Mouse (Mus musculus): ENCODE results near the gene Fam207a. TPM values are rescaled to one million over a fixed set of nuclear protein-coding genes. Genes with fewer than 3 reads are reported as not detected.

Gene Fam207a
- total and polyA plus RNA-seq, 3 experiments, result 70.6 to 74.0 TPM; not detected in 1

GRCm38 (mm10) chr10:77448209-77448608, 67.4 kb downstream of the Fam207a start:
- TF ChIP-seq ZC3H11A (IDR thresholded peaks at IDR 0.05; ENCODE audit: low read depth, low read length) (no peak), POLR2A (IDR thresholded peaks at IDR 0.05; ENCODE audit: control insufficient read depth in 1 of 2, insufficient read depth in 1 of 2, low read depth in 1 of 2, low read length in 2 of 2, poor library complexity in 1 of 2) (no peak), POLR2AphosphoS2 (IDR thresholded peaks at IDR 0.05; ENCODE audit: low read length) (no peak), ZNF384 (IDR thresholded peaks at IDR 0.05; ENCODE audit: low read depth, low read length) (no peak), RCOR1 (IDR thresholded peaks at IDR 0.05; ENCODE audit: low read depth, low read length) (no peak), BHLHE40 (IDR thresholded peaks at IDR 0.05; ENCODE audit: borderline replicate concordance, low read depth, low read length) (no peak), EP300 (IDR thresholded peaks at IDR 0.05; ENCODE audit: low read depth in 1 of 2, low read length in 2 of 2) (no peak), CTCF (IDR thresholded peaks at IDR 0.05 in 2 of 3, conservative IDR thresholded peaks at IDR 0.05 in 1 of 3; ENCODE audit: control insufficient read depth in 1 of 3, insufficient read depth in 1 of 3, low read depth in 2 of 3, low read length in 3 of 3, poor library complexity in 1 of 3, severe bottlenecking in 1 of 3) (no peak), CHD2 (IDR thresholded peaks at IDR 0.05; ENCODE audit: low read length) (no peak)
- no peaks in the 10 kb centered on the region for H3K79me2 ChIP-seq (ENCODE audit: control insufficient read depth, insufficient read depth, low read length, poor library complexity)
- H3K9ac ChIP-seq (ENCODE audit: control insufficient read depth, low read depth, low read length, poor library complexity, severe bottlenecking), result no peak overlapping the region
- DNase-seq (ENCODE audit: low read depth, low spot score), result no peak
- H3K27ac ChIP-seq (ENCODE audit: control insufficient read depth, low read depth, low read length), result no peak overlapping the region
- no peaks in the 10 kb centered on the region for H3K36me3 ChIP-seq (ENCODE audit: control insufficient read depth in 1 of 2, insufficient read depth in 2 of 2, low read length in 2 of 2)
- H3K4me3 ChIP-seq (ENCODE audit: control insufficient read depth in 1 of 2, insufficient read depth in 1 of 2, low read depth in 2 of 2, low read length in 2 of 2), result no peak overlapping the region
- no peaks in the 10 kb centered on the region for H3K9me3 ChIP-seq (replicated peaks; ENCODE audit: insufficient read depth, low read length)
- H3K4me1 ChIP-seq (ENCODE audit: control insufficient read depth in 1 of 2, insufficient read depth in 2 of 2, low read length in 2 of 2), result 0 out of 4 replicates have a peak, but pooled peaks cover 0 to 3% of the 10 kb centered on the region in 2 experiments
- H3K27me3 ChIP-seq (ENCODE audit: control insufficient read depth in 1 of 2, insufficient read depth in 2 of 2, low read length in 2 of 2), result peaks cover 8 to 16% of the 10 kb centered on the region in 2 experiments

- H3K79me2 ChIP-seq (ENCODE audit: control insufficient read depth, insufficient read depth, low read length, poor library complexity), result no peaks in the 10 kb centered on the region
- no peaks in the 10 kb centered on the region for H3K9me3 ChIP-seq (replicated peaks; ENCODE audit: insufficient read depth, low read length)
- H3K4me1 ChIP-seq (ENCODE audit: control insufficient read depth in 1 of 2, insufficient read depth in 2 of 2, low read length in 2 of 2), result 0 out of 4 replicates have a peak, but pooled peaks cover 0 to 3% of the 10 kb centered on the region in 2 experiments
- no peak overlapping the region for H3K27ac ChIP-seq (ENCODE audit: control insufficient read depth, low read depth, low read length)
- H3K4me3 ChIP-seq (ENCODE audit: control insufficient read depth in 1 of 2, insufficient read depth in 1 of 2, low read depth in 2 of 2, low read length in 2 of 2), result no peak overlapping the region
- H3K36me3 ChIP-seq (ENCODE audit: control insufficient read depth in 1 of 2, insufficient read depth in 2 of 2, low read length in 2 of 2), result no peaks in the 10 kb centered on the region
- TF ChIP-seq GATA1 (IDR thresholded peaks at IDR 0.05; ENCODE audit: low read depth, low read length), result no peak
- no peak for TF ChIP-seq POLR2A (IDR thresholded peaks at IDR 0.05; ENCODE audit: control insufficient read depth in 1 of 2, insufficient read depth in 1 of 2, low read depth in 1 of 2, low read length in 2 of 2, poor library complexity in 1 of 2)
- no peak for TF ChIP-seq MEF2A (IDR thresholded peaks at IDR 0.05; ENCODE audit: extremely low read depth, insufficient replicate concordance, low read depth, low read length, poor library complexity, severe bottlenecking)
- no peak for TF ChIP-seq ZKSCAN1 (IDR thresholded peaks at IDR 0.05; ENCODE audit: low read depth, low read length)
- no peak for TF ChIP-seq GABPA (IDR thresholded peaks at IDR 0.05; ENCODE audit: low read depth, low read length)
- no peak for TF ChIP-seq RAD21 (IDR thresholded peaks at IDR 0.05; ENCODE audit: low read depth, low read length)
- TF ChIP-seq MXI1 (IDR thresholded peaks at IDR 0.05; ENCODE audit: low read depth, low read length), result no peak
- no peak for TF ChIP-seq USF1 (IDR thresholded peaks at IDR 0.05; ENCODE audit: low read depth, low read length)
- no peak for TF ChIP-seq POLR2AphosphoS5 (IDR thresholded peaks at IDR 0.05; ENCODE audit: borderline replicate concordance, low read depth, low read length)
- TF ChIP-seq NRF1 (IDR thresholded peaks at IDR 0.05; ENCODE audit: insufficient read depth, low read depth, low read length, poor library complexity, severe bottlenecking), result no peak
- TF ChIP-seq SIN3A (IDR thresholded peaks at IDR 0.05; ENCODE audit: low read length), result no peak
- TF ChIP-seq CHD2 (IDR thresholded peaks at IDR 0.05; ENCODE audit: low read length), result no peak
- TF ChIP-seq MAFK (IDR thresholded peaks at IDR 0.05; ENCODE audit: borderline replicate concordance, low read depth, low read length), result no peak
- peaks cover 7 to 16% of the 10 kb centered on the region in 2 experiments for H3K27me3 ChIP-seq (ENCODE audit: control insufficient read depth in 1 of 2, insufficient read depth in 2 of 2, low read length in 2 of 2)
- no peak for DNase-seq (ENCODE audit: low read depth, low spot score)
- no peak overlapping the region for H3K9ac ChIP-seq (ENCODE audit: control insufficient read depth, low read depth, low read length, poor library complexity, severe bottlenecking)
Observed at GRCm38 (mm10) chr10:77447755-77448154, 67.8 kb downstream of the Fam207a start.

Data from MEL (cell line).